Mouse (Mus musculus): Measurements from ENCODE around the gene Mcoln3. TPM values are rescaled to one million over a fixed set of nuclear protein-coding genes. Genes with fewer than 3 reads are reported as not detected.

Mcoln3 gene
- polyA plus RNA-seq (2017; shearing (Covaris generic)) = 1 to 10 TPM; 3.7 to 4.8 TPM

DNA sequence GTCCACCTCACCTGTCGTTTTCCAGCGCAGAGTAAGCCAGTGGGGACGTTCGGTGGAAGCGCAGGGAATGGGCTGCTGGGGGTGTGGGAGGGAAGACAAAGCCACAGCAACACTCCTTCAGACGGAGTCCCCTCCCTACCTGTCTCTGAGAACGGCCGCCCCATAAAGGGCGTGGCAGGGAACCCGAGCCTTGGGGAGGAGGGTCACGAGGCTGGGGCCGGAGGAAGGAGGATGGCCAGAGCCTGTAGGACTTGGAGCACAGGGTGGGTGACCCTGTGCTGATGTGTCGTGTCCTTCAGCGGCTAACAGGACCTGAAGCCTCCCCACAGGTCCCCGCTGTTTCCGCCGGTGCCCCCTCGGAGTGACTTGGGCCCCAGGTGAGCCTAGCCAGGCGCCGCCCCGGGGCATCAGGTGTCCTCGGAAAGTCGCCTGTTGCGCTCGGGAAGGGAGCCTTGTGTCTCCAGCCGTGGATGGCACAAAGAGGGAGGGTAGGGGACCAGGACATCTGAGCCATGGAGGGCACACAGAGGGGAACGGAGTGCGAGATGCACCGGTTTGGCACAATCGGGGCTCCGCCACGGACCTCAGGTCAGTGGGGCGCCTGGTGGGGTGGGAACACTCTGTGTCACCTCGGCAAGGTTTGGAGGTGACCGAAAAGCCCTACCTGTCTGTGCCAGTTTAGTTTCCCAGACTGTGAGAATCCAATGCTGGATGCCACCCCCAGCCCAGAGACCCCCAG, at the start of gene Mcoln3:
Mcoln3 (plus strand) TSS at position 193 of the 739 bp plus-strand sequence.

DNA sequence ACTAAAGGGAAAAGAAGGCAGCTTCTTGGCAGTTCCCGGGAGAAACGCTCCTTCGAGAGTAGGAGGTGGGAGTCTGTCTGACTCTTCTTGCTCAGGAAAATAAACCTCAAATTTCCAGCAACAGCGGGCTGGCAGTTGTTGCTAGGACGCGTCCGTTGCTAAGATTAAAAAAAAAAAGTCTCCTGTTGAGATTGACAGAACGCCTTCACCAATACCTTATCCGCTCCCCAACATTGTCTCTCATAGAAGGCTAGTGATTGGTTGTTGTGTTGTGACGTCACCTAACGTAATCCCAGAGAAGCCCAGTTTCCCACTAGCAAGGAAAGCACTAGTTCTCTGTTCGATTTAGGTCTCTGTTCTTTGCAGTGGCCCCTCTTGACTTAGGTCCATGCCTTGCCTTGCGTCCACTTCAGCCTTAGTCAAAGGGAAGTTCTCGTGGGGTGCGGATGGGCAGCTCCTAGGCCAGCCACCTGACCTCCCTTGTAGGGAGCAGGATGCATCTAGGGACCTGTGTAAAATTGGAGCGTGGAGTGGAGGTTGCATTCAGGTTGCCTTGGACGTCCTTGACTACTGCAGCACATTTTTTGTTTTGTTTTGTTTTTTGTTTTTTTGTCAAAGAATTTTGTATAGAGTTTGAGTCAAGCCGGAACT, 9.2 kb upstream of the Mcoln3 start, which contains the start of gene Wdr63:
Wdr63 (minus strand) TSS at position 210 of the 651 bp plus-strand sequence.

DNA sequence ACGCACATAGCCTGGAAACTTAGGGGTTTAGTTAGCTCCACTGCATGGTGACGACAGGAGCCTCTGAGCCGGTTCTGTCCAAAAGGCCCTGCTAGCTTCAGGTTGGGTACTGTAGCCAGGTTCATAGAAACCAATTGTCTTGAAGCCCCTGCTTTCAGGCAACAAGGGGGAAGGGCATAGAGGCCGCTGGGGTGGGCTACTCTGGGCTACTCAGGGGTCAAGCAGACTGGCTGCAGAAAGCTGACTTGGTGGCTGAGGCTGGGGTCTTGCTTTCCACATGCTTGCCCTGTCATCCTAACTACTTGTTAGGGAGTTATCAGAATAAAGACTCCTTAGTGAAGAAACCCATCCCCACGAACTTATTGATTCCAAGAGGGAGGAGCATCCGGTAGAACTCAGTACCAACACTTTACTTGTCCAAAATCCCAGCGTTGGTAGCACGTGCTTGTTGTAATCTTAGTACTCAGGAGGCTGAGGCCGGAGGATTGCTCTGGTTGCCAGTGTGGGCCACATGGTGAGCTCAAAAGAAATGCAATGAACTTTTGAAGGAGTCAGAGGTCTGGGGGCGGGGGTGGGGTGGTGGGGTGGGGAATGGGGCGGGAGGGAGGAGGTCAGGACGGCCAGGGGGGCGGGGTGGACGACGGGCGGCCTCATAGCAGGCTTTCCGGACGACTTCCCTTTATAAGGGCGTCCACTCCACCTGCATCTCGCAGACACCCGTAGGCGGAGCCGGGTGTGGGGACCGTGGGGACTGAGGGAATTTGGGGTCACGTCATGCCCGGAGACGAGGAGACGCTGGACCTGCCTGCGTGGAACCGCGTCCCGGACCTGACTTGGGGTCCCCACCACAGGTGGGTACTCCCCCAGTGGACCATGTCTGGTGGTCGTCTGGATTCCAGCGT, 32.2 kb downstream of the Mcoln3 start, which contains the start of gene Mcoln2:
Mcoln2 (plus strand) TSS at position 678 of the 902 bp plus-strand sequence.

Other genes with a start within 250 kb of the Mcoln3 start
- gene Bcl10, start 194.6 kb upstream of the Mcoln3 start, polyA plus RNA-seq (2017; shearing (Covaris generic)) = 10 to 100 TPM; 89.5 to 92.8 TPM
- 10 to 100 TPM; 56.8 to 72.4 TPM for gene 2410004B18Rik, start 179.4 kb upstream of the Mcoln3 start, polyA plus RNA-seq (2017; shearing (Covaris generic))
- 1 to 10 TPM in 1 of 2 experiments, under 1 TPM in 1; 0.82 to 2.5 TPM for gene Syde2, start 129.6 kb upstream of the Mcoln3 start, polyA plus RNA-seq (2017; shearing (Covaris generic))
- gene Wdr63, start 9.3 kb upstream of the Mcoln3 start, polyA plus RNA-seq (2017; shearing (Covaris generic)) = under 1 TPM in 1 of 2 experiments, not detected in 1; 0.11 TPM
- 10 to 100 TPM in 1 of 2 experiments, 1 to 10 TPM in 1; 1.7 to 10.9 TPM for gene Mcoln2, start 32.4 kb downstream of the Mcoln3 start, polyA plus RNA-seq (2017; shearing (Covaris generic))
- gene Lpar3, start 103.5 kb downstream of the Mcoln3 start, polyA plus RNA-seq (2017; shearing (Covaris generic)) = 1 to 10 TPM in 1 of 2 experiments, not detected in 1; 2.8 TPM